Mouse (Mus musculus): ENCODE measurements around the gene Gm13124.

GRCm38 (mm10) chr4:144551156-144551555, 13.8 kb downstream of the Gm13124 start:
- no peak for TF ChIP-seq CTCF (conservative IDR thresholded peaks at IDR 0.05; ENCODE audit: insufficient read depth, insufficient read length, low read depth, low read length)
- no peak for TF ChIP-seq POLR2A (IDR thresholded peaks at IDR 0.05; ENCODE audit: low read depth, low read length)
